Mouse (Mus musculus) embryo, embryonic 10.5 days (tissue): ENCODE results near the gene Dhcr7.

Experiments used
- DNase-seq: peaks from one replicate; pipeline ENCODE4 v3.0.0-alpha.2; 2015; ENCODE audit warnings: low spot score

Dhcr7 gene

DNA sequence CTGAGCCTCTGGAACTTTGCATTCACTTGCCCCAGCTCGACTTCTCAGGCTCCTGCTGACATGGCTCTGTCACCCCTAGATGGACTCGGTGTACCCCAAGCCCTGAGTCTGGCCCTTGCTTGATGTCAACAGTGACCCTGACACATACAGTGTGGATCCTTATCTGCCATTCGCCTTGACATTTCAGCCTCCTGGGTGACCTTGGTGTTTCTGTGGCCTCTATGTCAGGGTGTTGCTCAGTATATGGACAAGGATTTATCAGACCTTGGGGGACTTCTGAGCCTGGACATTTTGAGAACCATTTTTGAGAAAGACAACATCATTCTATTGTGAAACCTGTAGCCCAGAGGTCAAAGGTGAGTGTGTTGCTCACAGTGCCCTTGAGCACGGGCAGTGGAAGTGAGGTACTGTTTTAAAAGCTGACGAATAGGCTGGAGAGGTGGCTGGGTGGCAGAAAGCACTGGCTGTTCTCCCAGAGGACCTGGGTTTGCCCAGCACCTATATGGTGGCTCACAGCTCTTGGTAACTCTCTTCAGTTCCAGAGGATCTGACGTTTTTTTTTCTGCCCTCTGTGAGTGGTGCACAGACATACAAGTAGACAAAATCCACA, 10.7 kb downstream of the Dhcr7 start:
- DNase-seq = no peak

DNA sequence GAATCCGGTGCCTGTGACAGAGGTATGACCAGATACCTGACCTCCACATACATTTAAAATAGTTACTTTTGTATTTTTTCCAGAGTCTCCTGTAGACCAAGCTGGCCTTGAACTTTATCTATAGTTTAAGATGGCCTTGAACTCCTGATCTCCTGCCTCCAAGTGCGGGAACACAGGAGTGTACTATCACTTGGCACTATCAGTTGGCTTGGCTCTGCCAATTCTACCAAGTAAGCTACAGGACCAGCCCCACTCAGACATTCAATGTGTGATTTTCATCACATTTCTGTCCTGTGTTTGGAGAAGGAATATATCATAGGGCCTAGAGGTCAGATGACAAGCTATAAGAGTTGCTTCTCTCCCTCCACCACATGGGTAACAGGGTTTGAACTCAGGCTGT, 11.4 kb downstream of the Dhcr7 start:
- no peak for DNase-seq

GRCm38 (mm10) chr7:143834972-143835371, 12.0 kb downstream of the Dhcr7 start:
- no peak for DNase-seq

- no peak for DNase-seq
These were observed 14.9 kb downstream of the Dhcr7 start for GRCm38 (mm10) chr7:143837705-143838358.

DNA sequence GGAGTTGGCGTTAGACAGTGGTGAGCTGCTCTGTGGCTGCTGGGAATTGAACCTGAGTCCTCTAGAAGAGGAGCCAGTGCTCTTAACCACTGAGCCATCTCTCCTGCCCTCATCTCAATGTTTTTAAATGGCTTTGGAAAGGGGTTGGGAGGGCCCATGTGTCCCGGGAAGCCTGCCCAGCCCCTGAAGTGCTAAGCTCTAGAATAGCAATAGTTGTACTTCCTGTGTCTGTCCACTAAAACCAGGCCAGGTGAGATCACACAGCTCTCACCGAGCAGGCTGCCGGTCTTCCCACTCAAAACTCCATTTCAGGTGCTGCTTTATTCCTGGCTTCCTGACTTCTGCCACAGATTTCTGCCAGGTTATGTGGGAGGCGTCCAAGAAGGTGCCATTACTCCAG, 17.2 kb downstream of the Dhcr7 start:
- no peak for DNase-seq

GRCm38 (mm10) chr7:143841301-143841700, 18.4 kb downstream of the Dhcr7 start:
- DNase-seq = no peak

GRCm38 (mm10) chr7:143848127-143848767, 25.3 kb downstream of the Dhcr7 start:
- no peak for DNase-seq

DNA sequence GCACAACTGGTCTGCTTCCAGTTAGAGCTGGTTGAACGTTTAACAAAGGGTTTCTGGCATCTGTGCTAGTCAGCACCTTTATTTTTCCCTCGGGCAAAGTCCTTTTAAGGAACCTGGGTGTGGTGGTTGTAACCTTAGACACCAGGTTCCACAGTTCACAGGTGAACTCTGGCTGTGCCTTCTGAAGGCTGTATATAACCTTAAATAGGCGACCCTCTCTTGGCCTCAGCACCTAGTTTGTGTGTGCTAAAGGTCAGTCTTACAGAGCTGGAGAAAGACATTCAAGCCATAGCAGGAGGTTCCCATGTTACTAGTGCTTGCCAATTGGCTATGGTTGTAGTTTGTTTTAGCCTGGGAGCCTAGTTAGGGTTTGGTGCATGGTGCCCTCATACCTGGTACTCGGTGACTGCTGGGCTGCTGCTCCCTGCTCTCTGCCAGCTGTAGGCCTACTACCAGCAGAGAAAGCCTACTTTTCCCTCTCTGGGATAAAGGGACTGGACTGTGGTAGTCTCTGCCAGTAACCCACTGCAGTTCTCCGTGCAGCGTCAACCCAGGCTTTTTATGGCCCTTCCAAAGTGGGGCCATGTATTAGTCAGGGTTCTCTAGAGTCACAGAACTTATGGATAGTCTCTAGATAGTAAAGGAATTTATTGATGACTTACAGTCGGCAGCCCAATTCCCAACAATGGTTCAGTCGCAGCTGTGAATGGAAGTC, 26.0 kb downstream of the Dhcr7 start:
- no peak for DNase-seq

DNA sequence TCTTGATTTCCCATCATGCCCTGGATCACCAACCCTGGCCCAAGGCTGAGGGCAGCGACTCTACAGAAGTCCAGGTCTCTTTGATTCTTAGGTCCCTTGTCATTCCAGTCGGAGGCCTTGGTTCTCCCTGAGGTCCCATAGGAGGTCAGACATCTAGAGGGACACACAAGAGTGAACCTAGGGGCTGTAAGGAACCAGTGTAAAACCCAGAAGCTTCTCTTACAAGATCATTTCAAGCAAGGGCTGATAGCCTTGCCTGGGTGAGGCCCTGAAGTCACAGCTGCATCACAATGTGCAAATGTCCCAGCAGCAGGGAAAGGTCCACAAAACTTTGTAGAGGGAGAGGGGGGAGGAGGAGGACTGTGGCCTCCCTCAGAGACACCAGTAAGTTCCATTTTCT, 43.6 kb downstream of the Dhcr7 start, which contains the start of gene Gm498:
Gene Gm498 (plus strand): TSS at position 301 of the 400 bp plus-strand sequence.
- DNase-seq = no peak

GRCm38 (mm10) chr7:143868874-143869273, 45.9 kb downstream of the Dhcr7 start:
- DNase-seq = no peak

GRCm38 (mm10) chr7:143883717-143884116, 60.8 kb downstream of the Dhcr7 start:
- DNase-seq = no peak

DNA sequence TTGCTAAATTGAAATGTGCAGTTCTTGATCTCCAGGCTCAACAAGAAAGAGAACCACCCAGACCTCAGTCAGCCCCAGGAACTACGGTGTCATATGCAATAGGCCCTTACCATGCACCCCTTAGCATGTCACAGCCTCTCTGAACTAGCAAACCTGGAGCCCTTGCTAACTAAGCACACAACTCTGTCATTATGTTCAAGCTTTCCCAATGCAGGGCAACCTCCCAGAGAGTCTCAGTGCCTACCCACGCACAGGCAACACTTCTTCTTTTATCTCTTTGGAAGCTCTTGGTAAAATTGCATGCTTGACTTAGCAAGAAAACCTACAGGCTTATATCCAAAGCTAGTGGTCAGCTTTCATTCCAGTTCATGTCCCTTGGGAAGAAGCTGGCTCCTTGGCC, 68.2 kb downstream of the Dhcr7 start:
- DNase-seq = no peak

- DNase-seq = no peak
These were observed 69.4 kb downstream of the Dhcr7 start for GRCm38 (mm10) chr7:143892361-143892760.
